12 mouse cellular contexts compared by ENCODE assay signal in genomic region chr10:43832868-43833267, GRCm38 (mm10).
DNase-seq lines count a peak whose midpoint lies in the region; ATAC-seq lines count a peak whose summit lies in the region.
"Had no signal": no experiment of that assay in that cellular context is flagged by ENCODE, and none has a peak within 500 bp of the region (broad histone marks: within the 10 kb centered on the region; RNA-seq: fewer than 3 reads in every experiment).

No protein-coding gene starts in this region.

- DNase-seq in heart, postnatal 14 days: peak; percentile 3 to 19
- DNase-seq in heart, postnatal 25 days (ENCODE audit: low spot score): no peak
- peak; percentile 9 to 37 for DNase-seq in lung, postnatal 4 days
- DNase-seq in lung, adult 18-20 months: no peak
- DNase-seq in telencephalon, adult 2 months (ENCODE audit: low read depth, low spot score): peak; percentile 3
- no peak for DNase-seq in urinary bladder, postnatal 4 days (ENCODE audit: low spot score in 2 of 2)
- no peak for DNase-seq in adrenal gland, postnatal 14 days
- DNase-seq: kidney, adult 9 months; layer of hippocampus, postnatal 36 days; lung, postnatal 14 days had no signal

- intact Hi-C loops in heart, postnatal 14 days (cut with DNase I): no loop called here
- intact Hi-C loops in heart, postnatal 25 days (cut with DNase I): no loop called here

- peak; percentile 97 for ATAC-seq in granulocyte monocyte progenitor cell, adult 5-6 weeks (replicated peaks; ENCODE audit: poor library complexity, severe bottlenecking)
- ATAC-seq: midbrain, embryonic 16.5 days had no signal

Comparison
In these comparisons a context has a peak if more than half of its experiments do, and no peak if none do; other contexts are left out.
1. DNase-seq: peak in heart, postnatal 14 days (2 of 2), lung, postnatal 4 days (2 of 2) and telencephalon, adult 2 months (single experiment); none in heart, postnatal 25 days (single experiment), lung, adult 18-20 months (0 of 2), urinary bladder, postnatal 4 days (0 of 2) and adrenal gland, postnatal 14 days (single experiment).